Mouse (Mus musculus) adrenal gland (tissue): Measurements from ENCODE around the gene Dusp28.

Experiments used
- intact Hi-C: fragments of 180-260 bp; cut with DNase I; formaldehyde crosslinking; loops from one replicate; pipeline ENCODE4 v1.15.1; 2025

Gene Dusp28

DNA sequence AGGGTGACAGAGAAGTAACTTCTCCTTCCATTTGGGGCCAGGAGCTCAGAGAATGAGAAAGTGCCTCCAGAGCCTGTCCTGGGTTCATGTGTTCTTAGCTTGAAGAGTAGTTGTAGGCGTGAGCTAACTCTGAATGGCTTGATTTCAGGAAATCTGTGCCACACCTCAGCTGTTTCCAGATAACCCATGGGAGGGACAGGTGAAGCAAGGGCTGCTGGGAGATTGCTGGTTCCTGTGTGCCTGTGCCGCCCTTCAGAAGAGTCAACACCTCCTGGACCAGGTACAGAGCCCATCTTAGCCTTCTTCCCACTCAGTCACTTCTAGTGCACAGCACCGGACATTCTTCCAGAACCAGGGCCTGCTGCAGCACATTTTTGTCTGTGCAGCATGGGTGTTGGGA, 31.0 kb downstream of the Dusp28 start:
- intact Hi-C loops, result no loop called here

DNA sequence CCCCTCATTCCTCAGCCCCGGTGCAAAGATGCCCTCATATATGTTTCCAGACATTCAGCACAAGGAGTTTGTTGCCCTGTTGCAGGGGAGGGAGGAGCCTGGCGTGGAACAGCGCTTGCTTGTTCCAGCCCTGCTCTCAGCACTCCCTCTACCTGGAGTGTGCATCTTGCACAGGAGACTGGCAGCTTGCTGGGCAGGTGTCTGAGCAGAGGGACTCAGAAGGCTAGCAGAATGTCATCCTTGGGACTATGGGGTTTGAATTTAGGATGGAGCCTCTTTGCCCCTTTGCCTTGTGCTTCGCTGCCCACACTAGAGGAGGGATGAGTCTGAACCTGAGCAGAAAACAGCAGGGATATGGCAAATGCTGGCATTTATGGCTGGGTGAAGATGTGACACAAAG, 33.0 kb downstream of the Dusp28 start:
- intact Hi-C loops, result no loop called here

DNA sequence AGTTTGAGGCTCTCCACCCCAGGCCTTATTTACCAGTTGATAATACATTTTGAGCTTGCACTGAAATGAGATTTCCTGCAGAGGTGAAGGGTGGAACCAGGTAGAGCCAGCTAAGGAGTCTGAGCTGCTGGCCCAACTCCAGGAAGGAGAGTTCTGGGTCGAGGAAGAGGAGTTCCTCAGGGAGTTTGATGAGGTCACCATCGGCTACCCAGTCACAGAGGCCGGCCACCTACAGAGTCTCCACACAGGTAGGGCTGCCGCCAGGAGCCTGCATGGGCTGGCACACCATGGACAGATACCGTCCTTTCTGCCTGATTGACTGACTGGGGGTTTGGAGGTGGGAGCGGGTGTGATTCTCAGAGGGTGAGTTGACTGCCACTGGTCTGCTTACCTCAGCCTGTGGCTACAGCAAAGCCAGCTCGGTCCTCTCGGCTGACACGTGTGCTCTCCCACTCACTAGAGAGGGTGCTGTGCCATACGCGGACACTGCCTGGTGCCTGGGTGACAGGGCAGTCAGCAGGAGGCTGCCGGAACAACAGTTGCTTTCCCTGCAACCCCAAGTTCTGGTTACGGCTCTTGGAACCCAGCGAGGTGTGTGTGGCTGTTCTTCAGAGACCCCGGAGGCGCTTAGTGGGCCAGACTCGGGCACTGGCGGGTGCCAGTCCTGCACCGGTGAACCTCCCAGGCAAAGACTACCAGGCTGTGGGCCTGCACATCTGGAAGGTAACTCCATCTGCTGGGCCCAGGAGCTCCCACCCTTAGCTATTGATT, 36.6 kb downstream of the Dusp28 start:
- intact Hi-C loops, result no loop called here

DNA sequence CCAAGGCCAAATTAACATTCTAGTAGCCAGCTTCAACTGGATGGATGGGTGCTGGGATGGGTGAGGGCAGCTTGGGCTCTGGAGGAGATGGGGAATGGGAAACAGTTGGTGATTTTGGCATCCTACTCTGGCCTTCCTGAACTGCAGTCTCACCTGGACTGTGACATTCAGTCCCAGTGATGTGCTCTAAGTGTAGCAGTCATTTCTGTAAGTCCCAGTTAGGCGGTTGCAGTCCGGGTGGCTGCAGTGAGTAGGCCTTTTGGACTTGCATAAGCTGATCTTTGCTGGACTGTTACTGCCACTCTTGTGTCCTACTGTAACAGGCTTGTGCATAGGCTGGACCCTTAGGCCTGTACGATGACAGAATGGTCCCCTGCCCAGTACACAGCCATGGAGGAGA, 41.2 kb downstream of the Dusp28 start:
- intact Hi-C loops, result no loop called here

DNA sequence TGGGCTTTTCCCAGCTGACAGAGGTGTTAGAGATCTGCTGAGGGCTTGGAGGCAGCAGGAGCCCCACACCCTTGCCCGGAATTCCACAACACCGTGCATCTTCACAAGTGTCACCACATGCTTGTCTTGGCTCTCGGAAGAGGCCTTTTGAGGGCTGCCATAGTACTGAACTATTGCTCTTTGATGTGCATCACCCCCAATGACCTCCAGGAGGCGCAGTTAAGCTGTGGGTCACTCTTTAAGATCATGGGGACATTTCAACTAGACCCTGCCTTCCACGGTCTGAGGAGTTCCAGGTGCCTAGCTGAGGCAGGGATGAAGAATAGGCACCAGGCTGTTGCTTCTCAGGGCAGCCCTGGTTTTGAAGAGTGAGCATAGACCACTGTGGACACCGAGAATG, 42.6 kb downstream of the Dusp28 start:
- intact Hi-C loops, result no loop called here

DNA sequence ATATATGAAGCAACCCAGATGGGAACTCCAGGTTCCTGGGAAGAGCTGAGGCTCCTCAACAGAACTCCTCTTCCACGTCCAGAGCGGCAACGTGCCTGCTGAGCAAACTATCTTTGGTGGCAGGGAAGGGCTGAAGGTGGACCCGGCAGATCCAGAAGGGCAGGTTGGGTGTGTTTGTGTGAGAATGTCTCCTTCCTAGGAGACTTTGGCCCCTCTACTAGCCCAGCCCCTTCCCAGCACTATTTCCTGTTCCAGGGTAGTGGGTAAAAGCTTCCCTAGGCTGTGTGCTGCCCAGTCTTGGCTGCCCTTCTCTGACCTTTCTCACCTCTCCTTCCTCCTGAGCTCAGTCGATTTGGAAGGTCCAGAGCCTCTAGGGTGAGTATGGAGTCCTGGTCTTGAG, 43.8 kb downstream of the Dusp28 start, which contains the start of gene Gpr35:
Gene Gpr35, plus strand, starts transcription at position 259 of the 400 bp plus-strand sequence.
- intact Hi-C loops, result loop anchor here (10.0 kb wide), 1 partner anchor 174 kb away; no protein-coding TSS in a partner anchor

GRCm38 (mm10) chr1:92953641-92954040, 46.9 kb downstream of the Dusp28 start:
- intact Hi-C loops, result loop anchor here (10.0 kb wide), 1 partner anchor 171 kb away; no protein-coding TSS in a partner anchor

- intact Hi-C loops, result loop anchor here (2.0 to 10.0 kb wide), 3 partner anchors 54 to 168 kb away; no protein-coding TSS in a partner anchor
Measured at GRCm38 (mm10) chr1:92956571-92957335, 50.0 kb downstream of the Dusp28 start.
